Mouse (Mus musculus) layer of hippocampus, postnatal 36 days (tissue): ENCODE measurements at regions not wholly inside any gene's neighbourhood (a gene's known extent, or its start where the extent isn't known, plus 50 kb on each side); places are given as distances from the start of the nearest gene placed in this dataset.
A peak's percentile ranks its signal among the peaks of the same experiment; 100 is the strongest.

ENCODE experiments used
- DNase-seq, 2 experiments: peaks; one replicate each; pipeline ENCODE4 v3.0.0; 2022

DNA sequence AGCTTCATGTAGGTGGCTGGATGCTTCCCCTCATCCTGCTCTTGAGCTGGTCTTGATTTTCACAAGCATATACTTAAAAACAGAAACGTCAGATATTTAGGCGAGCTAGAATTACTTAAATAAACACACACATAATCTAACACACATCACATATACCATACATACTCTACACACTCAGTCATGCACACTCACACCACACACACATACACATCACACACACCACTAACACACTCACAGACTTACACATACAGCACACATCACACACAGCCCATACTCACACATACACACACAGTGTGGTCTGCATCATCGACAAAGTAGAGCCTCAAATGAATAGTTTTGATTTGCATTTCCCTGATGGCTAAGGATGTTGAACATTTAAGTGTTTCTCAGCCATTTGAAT, 116.9 kb downstream of the Spry2 start:
- DNase-seq: no peak

DNA sequence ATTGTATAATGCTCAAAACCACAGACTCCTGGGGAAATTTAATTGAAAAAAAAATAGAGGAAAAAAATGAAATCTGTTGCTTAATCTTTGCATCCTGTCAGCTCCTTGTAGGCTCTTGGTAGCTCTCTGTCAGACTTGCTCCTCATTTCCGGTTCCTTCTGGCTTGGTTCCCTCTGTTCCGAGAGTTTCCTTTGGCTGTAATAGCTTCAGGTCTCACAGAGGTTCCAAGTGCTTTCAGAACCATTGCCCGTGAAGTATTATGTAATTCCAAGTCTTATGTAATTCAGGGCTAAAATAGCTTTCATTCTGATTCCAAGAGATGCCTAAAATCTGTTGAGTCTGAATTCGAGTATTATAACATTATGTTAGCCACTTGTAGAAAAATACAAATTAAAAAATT, 117.3 kb downstream of the Spry2 start:
- DNase-seq: peak; percentile 14 to 40

- DNase-seq: no peak
These were observed 122.9 kb downstream of the Spry2 start for GRCm38 (mm10) chr14:105773674-105774073.

- no peak for DNase-seq
These were observed 129.5 kb downstream of the Spry2 start for GRCm38 (mm10) chr14:105767100-105767499.

DNA sequence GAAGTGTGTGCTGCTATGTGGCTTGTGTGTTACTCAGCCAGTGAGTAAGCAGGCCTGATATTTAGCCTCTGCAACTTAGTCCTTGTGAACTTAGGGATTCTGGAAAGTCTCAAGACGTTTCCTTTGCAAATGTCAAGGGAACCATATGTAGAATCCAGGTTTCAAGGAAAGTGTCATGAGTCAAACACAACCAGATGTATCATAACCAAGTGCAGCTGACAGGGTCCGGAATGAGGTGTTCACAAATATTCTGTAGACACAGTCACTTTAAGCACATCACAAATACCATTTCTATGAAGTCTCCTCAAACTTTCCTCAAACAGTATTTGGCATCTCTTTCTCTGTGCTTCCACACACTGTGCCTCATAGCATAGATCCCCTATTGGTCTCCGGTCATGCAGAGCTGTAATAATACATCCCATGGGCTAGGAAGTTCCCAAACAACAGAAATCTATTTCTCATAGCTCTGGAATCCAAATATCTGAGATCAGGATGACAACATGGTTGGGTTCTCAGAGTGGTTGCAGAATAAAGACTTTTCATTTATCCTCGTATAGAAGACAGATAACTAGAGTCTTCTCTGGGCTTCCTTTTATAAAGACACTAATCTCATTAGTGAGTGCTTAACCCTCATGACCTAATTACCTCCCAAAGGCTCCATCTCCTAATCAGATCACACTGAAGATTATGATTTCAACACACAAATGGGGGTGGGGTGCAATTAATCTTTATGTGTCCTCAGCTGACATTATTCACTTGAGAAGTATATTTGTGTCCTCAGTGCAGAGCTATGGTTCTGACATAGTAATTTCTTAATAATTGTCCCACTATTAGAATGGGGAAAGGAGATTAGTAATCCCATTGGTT, 143.9 kb downstream of the Spry2 start:
- DNase-seq: no peak

- DNase-seq: no peak
These were observed 144.9 kb downstream of the Spry2 start for GRCm38 (mm10) chr14:105751762-105752161.

GRCm38 (mm10) chr14:105744578-105744977, 152.0 kb downstream of the Spry2 start:
- no peak for DNase-seq

GRCm38 (mm10) chr14:105744125-105744524, 152.5 kb downstream of the Spry2 start:
- no peak for DNase-seq

GRCm38 (mm10) chr14:105740889-105741288, 155.7 kb downstream of the Spry2 start:
- DNase-seq: peak; percentile 33 to 37

GRCm38 (mm10) chr14:105738568-105738967, 158.1 kb downstream of the Spry2 start:
- DNase-seq: no peak

- no peak for DNase-seq
These were observed 160.3 kb downstream of the Spry2 start for GRCm38 (mm10) chr14:105736352-105736751.

- DNase-seq: no peak
These were observed 162.3 kb downstream of the Spry2 start for GRCm38 (mm10) chr14:105734291-105734690.

- peak in 1 of 2 experiments; percentile 25 for DNase-seq
These were observed 163.4 kb downstream of the Spry2 start for GRCm38 (mm10) chr14:105733013-105733728.

DNA sequence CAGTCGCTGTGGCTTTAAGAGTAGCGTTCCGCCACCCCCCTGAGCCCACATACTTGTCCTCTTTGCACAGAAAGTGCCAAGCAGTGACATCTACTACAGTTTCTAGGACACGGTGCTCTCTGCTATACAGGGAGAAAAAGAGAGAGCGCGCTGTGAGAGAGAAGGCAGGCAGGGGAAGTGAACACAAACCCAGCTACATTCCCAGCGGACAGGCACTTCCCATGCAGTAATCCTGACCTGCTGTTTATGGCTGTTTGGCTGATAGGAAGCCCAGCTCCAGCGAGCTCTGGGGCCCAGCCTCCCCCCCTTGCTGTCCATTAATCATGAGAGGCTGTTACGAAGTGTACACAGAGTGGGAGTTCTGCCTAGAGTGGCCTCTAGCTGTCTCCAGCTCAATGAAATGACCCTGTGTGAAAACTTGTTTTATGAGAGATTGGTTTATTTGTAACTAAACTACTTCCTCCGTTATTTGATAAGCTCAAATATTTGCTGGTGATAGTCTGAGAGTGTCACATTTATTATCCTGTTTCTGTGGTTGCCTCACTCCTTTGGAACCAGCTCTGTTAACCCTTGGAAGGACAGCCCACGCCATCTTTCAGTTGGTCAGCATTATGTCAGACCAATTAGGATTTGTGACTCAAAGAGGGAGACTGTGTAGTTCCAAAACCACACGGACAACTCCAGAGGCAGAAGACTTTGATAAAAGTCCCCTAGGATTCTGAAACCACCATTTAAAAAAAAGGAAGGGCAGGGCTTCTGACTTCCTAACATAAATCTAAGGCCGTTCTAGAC, 164.2 kb downstream of the Spry2 start:
- DNase-seq: peak; percentile 74 to 77

DNA sequence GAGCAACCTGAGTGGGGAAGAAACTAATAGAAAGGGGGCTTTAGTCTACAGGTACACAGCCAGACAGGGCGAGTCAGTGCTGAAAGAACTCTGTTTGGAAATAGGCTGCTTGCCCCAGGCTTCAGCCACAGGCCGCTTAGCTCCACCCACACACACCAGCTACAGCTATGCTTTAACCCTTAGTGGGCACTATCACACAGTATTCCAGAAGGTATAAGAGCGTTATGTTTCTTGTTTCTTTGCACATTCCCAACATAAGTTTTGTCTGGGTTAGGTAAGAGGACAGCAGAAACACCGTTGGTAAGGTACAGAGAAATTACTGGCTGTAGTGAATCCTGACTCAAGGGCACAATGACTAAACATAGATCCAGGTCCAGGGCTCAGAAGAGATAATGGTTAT, 165.8 kb downstream of the Spry2 start:
- DNase-seq: no peak

- DNase-seq: no peak
These were observed 167.8 kb downstream of the Spry2 start for GRCm38 (mm10) chr14:105728841-105729240.

GRCm38 (mm10) chr14:105725741-105726140, 170.9 kb downstream of the Spry2 start:
- no peak for DNase-seq

DNA sequence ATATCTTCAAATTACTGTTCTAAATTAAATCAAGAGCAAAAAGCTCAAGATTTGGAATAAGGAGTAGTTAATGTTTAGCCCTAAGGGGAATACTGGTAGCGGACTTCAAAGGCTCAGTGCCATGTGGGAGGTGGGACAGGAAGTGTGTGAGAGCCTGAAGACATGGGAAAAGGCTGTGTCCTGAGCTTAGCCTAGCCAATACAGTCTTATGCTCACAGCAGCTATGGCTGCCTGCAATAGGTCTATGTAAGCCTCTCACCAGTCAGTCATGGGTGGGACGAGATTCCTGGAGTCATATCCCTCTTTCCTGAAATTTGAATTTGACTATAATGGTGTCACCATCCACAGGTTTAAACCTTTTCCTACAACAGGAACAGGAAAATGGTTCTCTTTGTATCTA, 173.7 kb downstream of the Spry2 start:
- DNase-seq: no peak

DNA sequence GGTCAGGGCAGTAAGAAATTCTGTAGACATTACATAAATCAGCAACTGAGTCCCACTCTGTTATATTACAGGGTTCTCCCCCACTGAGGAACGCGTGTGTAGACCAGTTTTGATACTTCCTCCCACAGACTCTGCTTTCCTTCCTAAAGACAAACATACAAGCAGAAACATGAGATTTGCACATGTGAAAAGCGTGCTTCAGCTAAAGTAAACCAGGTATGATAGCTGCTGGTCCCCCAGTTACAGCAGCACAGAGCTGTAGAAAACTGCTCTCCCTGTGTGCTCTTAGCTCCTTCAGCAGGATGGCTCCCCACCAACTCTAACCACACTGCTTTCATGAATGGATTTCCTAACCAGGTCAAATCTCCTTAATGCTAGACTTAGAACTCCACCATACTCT, 175.0 kb downstream of the Spry2 start:
- no peak for DNase-seq

DNA sequence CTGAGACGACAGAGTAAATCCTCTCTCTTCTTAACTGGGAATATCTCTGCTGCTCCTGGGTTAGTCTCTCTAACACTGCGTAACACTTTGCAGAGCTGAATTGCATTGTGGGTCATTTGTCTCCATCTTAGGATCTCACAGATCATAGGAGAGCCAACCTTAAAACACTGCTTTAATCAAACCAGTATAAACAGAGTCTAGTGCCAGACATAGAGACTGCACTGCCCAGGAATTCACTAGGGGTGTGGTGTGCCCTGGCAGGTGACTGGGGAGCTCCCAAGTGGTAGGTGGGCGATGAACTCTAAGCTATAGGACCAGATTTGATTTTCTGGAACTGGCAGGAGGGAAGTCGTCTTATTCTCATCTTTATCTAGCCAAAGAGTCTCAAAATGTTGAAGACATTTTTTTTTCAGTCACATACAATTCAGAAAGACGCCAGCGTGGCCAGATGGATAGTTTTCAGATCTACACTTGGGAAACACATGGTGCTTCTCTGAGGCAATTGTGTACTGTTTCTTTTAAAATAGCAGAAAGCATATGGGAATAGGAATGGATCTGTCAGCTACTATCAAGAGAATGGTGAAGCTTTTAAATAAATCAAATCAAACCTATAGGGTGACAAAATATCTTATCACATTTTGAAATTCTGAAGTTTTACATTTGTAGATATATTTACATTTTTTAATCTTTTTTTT, 175.7 kb downstream of the Spry2 start:
- DNase-seq: peak in 1 of 2 experiments; percentile 19

GRCm38 (mm10) chr14:105718676-105719441, 177.8 kb downstream of the Spry2 start:
- no peak for DNase-seq

DNA sequence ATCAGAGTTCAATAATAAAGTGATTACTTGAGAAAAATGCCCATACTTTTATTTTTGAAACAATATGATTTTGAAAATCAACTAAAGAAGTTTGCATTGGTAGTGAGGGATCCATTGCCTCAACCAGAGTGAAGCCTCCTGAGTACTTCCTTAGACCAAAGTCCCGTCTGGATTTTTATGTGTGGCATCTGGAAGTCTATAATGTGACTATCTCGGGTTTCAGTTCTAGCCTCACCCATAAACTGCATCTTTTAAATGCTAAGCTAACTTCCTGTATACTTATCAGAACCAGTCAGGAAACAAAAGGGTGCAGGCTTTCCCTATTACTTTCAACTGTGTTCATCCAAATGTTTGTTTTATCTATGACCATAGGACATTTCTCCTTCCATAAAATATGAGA, 178.8 kb downstream of the Spry2 start:
- DNase-seq: no peak
